Mouse (Mus musculus) gastrocnemius, postnatal 36 days (tissue): ENCODE results near the gene Pfkm. TPM values are rescaled to one million over a fixed set of nuclear protein-coding genes. Genes with fewer than 3 reads are reported as not detected.

Experiments
- DNase-seq, 2 experiments: peaks; one replicate each; pipeline ENCODE4 v3.0.0; 2022
- intact Hi-C: fragments of 180-260 bp; cut with DNase I; formaldehyde crosslinking; loops from one replicate; pipeline ENCODE4 v1.15.1; 2025
- long read RNA-seq, 2 experiments: library from polyadenylated mRNA; stranded (forward); transcript quantifications; one replicate each; pipeline ENCODE4 v2.0.0; 2021
- total RNA-seq, 2 experiments: library from RNA; stranded (reverse); gene quantifications; 2 replicates each; pipeline ENCODE4 v1.2.3; 2021

Pfkm gene
- total RNA-seq, result 1,000 to 10,000 TPM; 2,575 to 2,874 TPM
- long read RNA-seq, experiment 1, transcript Pfkm-201 (23 exons, 2,879 nt), result major isoform, 128 of 1,746 reads
- long read RNA-seq, experiment 1, partial matches to known transcripts, result 1,384 of 1,746 reads
- long read RNA-seq, experiment 1, other reads (novel, unspliced or antisense), result 234 of 1,746 reads
- long read RNA-seq, experiment 2, transcript Pfkm-201 (23 exons, 2,879 nt), result major isoform, 191 of 1,945 reads
- long read RNA-seq, experiment 2, partial matches to known transcripts, result 1,696 of 1,945 reads
- long read RNA-seq, experiment 2, other reads (novel, unspliced or antisense), result 58 of 1,945 reads

DNA sequence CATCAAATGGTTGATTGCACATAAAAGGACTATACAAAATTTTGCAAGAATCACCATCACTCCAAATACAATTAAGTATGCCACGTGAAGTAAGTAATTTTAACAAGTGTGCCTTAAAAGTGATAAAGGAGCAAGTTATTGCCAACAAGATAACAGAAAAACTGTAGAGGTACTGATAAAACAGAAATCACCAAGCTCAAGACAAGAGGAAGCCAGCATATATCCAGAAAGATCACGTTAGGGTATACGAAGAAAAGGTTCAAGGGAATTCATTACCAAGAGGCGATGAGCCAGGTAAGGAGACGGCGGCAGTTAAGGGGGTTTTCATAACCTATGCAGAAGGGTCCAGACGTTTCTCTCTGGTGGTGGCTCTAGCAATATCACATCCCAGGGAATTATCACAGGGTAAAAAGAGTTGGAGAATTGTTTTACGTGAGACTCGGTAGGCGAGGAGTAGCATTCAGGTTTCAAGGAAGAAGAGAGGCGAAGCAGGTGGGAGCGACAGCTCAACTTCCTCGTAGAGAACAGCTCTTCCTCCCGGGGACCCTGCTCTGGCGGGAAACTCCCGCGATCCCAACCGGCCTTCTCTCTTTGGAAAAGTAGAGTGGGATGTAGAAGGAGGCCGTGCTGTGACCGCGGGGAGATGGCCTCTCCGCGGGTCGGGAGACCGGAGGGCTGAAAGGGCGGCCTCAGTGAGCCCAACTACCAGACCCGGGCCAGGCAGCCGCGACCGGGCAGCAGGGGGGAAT, at the start of gene Pfkm:
TSS of gene Pfkm (plus strand) at position 218 of the 749 bp plus-strand sequence.
- intact Hi-C loops, result loop anchor here (5.0 kb wide), 1 partner anchor 80 kb away; no protein-coding TSS in a partner anchor
- DNase-seq, result no peak

DNA sequence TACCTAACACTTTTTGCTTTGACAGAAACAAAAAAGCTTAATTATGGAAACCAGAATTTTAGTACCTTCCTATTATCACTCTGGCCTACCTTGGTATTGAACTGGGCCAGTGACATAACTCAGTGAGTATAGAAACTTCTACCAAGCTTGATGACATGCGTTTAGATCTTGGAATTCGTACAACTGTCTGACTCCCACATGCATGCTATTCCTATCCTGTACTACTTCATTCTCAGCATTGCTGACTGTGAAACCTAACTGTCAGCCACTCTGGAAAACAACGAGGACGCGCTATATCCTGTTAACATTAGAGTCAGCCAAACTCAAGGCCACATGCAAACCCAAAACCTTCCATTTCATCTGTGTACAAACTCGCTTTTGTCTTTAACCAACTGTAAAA, 48.4 kb upstream of the Pfkm start:
- DNase-seq, result no peak
- intact Hi-C loops, result no loop called here

GRCm38 (mm10) chr15:98044387-98044786, 48.0 kb upstream of the Pfkm start:
- intact Hi-C loops, result no loop called here
- DNase-seq, result no peak

GRCm38 (mm10) chr15:98048918-98049700, 43.3 kb upstream of the Pfkm start:
- intact Hi-C loops, result no loop called here
- DNase-seq, result no peak

- intact Hi-C loops, result no loop called here
- no peak for DNase-seq
Observed at GRCm38 (mm10) chr15:98051685-98052084, 40.7 kb upstream of the Pfkm start.

DNA sequence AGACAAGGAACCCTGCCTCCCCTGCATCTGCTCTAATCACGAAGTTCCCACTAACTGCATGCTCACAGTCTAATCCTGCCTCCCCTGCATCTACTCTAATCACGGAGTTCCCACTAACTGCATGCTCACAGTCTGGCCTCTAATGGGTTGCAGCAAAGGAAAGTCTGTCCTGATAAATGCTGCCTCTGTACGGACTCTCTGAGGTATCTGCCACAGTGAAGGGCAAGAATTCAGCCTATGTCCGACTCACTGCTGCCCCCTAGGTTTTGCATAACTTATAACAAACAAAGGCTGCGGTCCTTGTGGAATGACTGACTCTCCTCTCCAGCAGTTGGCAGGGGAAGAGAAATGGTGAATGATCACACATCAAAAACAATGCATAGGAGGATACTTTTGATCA, 37.1 kb upstream of the Pfkm start:
- no peak for DNase-seq
- intact Hi-C loops, result no loop called here

DNA sequence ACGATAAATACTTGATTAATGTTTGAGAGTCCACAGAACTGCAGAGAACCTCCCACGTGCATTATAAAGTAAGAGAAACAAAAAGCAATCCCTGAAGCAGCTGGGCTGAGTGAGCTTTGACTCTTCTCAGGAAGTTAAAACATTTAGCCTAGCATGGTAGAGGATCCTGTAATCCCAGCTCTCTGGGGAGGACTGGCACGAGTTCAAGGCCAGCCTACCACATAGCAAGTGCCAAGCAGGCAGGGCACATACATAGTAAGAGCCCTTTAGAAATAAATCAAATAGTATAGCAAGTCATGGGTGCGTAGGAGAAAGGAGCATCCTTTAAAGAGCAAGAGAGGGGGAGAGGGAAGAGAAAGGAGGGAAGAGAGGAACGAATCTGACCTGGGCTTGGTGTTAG, 26.5 kb upstream of the Pfkm start:
- DNase-seq, result no peak
- intact Hi-C loops, result loop anchor here (10.0 kb wide), 1 partner anchor 319 kb away; the partner anchor contains the start of gene Olfr283

GRCm38 (mm10) chr15:98066602-98067001, 25.8 kb upstream of the Pfkm start:
- intact Hi-C loops, result loop anchor here (10.0 kb wide), 1 partner anchor 318 kb away; the partner anchor contains the start of gene Olfr283
- DNase-seq, result no peak

GRCm38 (mm10) chr15:98067492-98067891, 24.9 kb upstream of the Pfkm start:
- intact Hi-C loops, result loop anchor here (10.0 kb wide), 1 partner anchor 317 kb away; the partner anchor contains the start of gene Olfr283
- no peak for DNase-seq

GRCm38 (mm10) chr15:98068506-98068905, 23.9 kb upstream of the Pfkm start:
- DNase-seq, result no peak
- intact Hi-C loops, result loop anchor here (10.0 kb wide), 1 partner anchor 316 kb away; the partner anchor contains the start of gene Olfr283

DNA sequence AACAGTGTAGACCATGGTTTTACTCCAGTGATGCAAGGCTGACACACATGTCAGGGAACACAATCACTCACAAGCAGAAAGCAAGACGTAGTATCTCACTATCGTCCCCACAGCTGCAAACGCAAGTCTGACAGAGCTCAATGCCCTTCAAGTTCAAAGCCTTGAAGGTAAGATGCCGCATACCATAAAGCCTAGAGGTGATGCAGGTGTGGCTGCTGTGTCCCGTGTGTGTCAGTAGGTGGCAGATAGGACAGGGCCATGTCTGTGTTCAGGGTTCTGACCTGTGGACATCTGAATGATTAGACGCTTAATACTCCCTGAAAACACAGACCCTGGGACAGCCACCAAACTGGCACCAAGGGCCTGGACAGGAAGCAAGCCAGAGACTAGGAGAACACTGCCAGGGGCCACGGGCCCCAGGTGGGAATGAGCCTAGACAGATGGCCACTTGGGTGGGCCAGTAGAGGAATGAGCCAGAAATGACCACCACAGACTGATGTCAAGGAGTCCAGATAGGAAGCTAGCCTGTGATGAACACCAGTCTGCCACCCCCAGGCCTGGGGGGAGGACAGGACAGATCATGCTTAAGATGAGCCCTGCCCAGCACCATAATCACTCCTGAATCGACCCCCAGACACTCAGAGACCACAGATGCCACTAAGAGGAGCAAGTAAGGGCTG, 22.7 kb upstream of the Pfkm start:
- DNase-seq, result no peak
- intact Hi-C loops, result loop anchor here (10.0 kb wide), 1 partner anchor 315 kb away; the partner anchor contains the start of gene Olfr283

GRCm38 (mm10) chr15:98070376-98070775, 22.0 kb upstream of the Pfkm start:
- DNase-seq, result no peak
- intact Hi-C loops, result no loop called here

DNA sequence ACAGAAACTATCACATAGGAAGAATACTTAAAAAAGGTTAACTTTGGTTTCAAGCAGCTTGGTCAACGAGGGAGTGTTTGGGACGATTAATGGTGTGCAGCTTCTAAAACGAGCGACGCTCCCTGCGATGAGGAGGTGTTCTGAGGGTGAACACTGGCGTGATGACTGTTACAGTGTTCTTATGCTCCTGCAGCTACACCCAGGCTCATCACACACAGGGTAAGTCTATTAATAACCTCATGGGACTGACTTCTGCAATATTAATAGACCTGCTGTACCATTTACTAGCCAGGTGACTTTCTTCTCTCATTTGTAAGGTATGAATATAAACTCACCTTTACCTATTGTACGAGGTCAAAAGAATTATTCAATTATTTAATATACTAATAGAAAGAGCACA, 17.9 kb upstream of the Pfkm start:
- DNase-seq, result no peak
- intact Hi-C loops, result no loop called here

DNA sequence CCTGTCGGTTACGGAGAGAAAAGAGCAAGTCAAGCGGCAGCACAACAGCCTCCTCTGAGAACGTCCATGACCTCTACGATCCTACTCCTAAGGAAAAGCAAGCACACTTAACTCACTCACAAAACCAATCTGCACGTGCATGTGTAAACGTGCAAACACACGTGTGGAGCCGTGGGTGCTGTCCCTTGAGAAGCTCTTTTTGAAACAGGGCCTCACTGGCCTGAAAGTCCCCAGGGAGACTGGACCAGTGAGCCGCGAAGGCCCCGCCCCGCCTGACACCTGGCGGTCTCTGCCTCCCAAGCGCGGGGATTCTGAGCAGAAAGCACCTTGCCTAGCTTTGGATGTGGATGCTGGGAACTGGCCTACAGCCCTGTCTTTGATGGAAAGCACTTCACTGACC, 17.4 kb upstream of the Pfkm start:
- no peak for DNase-seq
- intact Hi-C loops, result no loop called here

DNA sequence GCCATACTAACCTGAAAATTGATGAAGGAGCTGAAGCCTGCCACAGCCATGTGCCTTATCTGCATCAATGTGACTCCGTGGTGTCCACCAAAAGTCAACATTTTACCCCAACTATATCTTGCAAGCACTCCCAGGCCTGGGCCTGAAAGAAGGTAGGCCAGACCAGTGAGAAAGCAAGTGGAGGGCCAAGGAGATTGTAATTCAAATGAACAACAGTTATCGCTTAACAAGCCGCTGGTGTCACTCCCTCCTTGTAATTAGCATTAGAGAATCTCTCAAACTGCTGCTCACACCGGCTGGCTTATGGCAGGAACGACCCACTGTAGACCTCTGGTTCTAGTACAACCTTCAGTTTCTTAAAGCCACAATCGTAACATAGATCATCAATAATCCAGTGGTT, 15.5 kb upstream of the Pfkm start:
- intact Hi-C loops, result no loop called here
- no peak for DNase-seq

DNA sequence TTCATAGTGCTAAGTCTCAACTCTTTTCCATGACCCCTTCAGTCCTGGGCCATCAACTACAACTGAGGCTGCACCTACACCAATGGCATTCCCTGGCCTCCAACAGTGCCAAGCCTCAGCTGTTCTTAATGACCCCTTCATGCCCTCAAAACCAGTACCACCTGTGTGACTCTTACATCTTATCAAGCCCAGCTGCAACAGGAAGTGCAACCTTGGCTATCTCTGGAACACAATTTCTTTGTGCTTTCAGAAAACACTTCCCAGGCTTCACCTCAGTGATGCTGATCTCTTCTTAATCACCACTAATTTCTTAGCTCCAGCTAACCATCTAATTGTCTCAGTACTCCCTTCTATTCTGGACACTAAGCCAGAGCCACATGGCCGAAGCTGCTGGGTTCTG, 3.5 kb upstream of the Pfkm start:
- intact Hi-C loops, result loop anchor here (2.0 kb wide), 1 partner anchor 66 kb away; no protein-coding TSS in a partner anchor
- DNase-seq, result no peak

DNA sequence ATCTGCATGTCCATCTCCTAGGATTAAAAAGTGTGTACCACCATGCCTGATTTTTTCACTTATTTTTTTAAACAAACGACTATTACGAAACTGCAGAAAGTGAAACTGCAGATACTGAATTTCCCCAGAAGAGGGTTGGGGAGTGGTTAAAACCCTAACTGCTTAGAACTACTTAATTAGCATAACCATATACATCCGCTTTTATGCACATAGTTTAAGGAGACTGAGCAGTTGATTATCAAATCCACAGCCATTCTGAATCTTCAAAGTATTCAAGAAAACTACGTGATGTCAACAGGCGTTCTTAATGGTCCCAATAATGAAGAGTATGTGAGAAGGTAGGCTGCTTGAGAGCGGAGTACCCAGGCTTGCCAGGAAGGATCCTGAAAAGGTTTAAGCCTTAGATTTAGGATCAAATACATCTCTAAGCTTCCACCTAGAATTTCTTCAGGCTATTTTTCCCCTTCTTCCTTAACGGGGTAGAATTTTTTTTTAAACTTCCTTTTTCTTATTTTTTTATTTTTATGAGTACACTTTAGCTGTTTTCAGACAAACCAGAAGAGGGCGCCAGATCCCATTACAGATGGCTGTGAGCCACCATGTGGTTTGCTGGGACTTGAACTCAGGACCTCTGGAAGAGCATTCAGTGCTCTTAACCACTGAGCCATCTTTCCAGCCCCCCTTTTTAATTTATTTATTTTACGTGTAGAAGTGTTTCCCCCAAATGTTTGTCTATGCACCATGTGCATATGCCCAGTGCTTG, 2.8 kb upstream of the Pfkm start:
- intact Hi-C loops, result loop anchor here (2.0 to 5.0 kb wide), 2 partner anchors 65 to 83 kb away; no protein-coding TSS in a partner anchor
- no peak for DNase-seq

DNA sequence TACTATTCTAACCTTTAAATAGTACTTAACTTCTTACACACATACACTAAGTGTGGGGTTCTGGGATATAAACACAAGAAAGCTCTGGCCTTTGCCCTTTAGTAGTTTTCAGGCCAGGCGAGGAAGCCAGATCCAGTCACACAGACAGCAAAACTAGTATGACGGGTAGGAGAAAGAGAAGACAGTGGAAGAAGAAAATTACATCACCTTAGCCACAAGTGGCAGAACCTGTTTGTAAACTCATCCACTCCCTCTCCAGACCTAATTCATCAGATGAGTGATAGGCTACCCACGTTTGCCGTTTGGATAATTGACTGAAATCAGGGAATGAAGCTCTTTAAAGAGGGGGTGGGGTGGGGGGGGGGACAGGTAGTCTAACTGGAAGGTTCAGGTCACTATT, 548 bp upstream of the Pfkm start:
- intact Hi-C loops, result loop anchor here (5.0 kb wide), 1 partner anchor 80 kb away; no protein-coding TSS in a partner anchor
- no peak for DNase-seq
